Mouse (Mus musculus) embryo, embryonic 11.5 days (tissue): ENCODE results near the gene Cpe.
A peak's percentile ranks its signal among the peaks of the same experiment; 100 is the strongest.

Source experiments
- DNase-seq: peaks from one replicate; pipeline ENCODE4 v3.0.0-alpha.2; 2012; ENCODE audit warnings: low read depth, low spot score

The Cpe gene

DNA sequence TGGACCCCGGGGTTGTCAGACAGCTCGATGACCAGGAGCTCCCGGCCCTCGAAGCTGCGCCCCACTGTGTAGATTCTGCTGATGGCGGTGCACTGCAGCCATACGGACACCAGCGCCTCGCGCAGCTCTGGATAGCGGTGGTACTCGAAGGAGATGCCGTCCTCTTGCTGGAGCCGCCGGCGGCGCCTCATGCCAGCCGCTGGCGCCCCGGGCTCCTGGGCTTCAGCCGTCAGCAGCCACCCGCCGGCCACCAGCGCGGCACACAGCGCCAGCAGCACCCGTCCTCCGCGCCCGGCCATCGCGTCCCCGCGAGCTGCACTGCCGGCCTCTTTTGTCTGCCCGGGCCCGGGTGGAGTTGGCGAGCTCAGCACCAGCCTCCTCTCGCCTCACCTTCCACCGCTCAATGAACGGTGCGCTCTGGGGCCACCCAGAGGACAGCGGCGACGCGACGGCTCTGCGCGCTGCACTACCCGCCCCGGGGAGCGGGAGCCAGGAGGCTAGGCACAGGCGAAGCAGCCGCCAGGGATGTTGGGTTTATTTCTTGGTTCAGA is at the start of gene Cpe:
TSS of gene Cpe (minus strand) at position 404 of the 551 bp plus-strand sequence.
- DNase-seq = peak; percentile 78

- DNase-seq = no peak
Measured at GRCm38 (mm10) chr8:64740547-64741211, 47.8 kb upstream of the Cpe start.

DNA sequence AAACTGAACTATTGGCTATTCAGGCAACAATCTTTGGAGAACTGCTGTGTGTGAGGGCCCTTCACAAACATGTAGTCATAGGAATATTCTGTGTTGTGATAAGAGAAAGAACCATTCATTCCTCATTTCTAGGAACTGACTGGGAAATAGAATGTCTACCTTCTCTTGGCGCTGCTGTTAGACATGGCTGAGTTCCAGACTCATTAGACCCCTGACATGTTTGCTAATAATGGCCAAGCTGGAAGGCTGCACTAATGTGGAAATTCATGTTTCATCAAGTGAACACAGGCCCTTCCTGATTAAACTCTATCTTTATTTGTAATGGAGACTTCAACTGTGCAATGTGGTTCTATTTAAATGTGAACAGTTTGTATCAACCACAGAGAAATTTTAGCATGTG is 46.1 kb upstream of the Cpe start:
- DNase-seq = no peak

DNA sequence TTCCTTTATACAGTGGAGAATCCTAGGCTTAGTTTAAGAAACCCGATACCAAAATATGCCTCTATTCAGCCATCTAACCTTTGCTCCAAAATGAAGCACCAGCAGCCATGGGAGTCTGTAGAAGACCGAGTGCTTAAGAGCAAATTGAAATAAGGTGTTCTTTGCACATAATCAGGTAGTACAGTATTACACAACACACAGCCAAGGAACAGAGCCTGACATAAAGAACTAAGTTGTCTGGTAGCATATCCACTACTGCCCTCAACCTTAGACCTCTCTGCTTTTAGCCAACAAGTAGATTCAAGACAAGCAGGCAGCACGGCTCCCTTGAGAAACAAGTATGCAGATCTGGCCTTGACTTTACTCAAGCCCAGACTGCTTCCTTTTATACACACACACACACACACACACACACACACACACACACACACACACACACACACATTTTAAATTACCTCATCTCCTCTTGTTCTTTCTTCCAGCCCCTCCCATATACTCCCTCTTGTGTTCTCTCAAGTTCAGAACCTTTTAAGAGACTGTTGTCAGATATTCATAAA is 44.0 kb upstream of the Cpe start:
- DNase-seq = no peak

GRCm38 (mm10) chr8:64735161-64735560 is 42.3 kb upstream of the Cpe start:
- DNase-seq = no peak

GRCm38 (mm10) chr8:64733271-64733943 is 40.6 kb upstream of the Cpe start, which contains the start of gene Msmo1:
Gene Msmo1 (minus strand): TSS chr8:64733792.
- DNase-seq = peak; percentile 95

- DNase-seq = no peak
Measured at GRCm38 (mm10) chr8:64732596-64732995, 39.7 kb upstream of the Cpe start.

DNA sequence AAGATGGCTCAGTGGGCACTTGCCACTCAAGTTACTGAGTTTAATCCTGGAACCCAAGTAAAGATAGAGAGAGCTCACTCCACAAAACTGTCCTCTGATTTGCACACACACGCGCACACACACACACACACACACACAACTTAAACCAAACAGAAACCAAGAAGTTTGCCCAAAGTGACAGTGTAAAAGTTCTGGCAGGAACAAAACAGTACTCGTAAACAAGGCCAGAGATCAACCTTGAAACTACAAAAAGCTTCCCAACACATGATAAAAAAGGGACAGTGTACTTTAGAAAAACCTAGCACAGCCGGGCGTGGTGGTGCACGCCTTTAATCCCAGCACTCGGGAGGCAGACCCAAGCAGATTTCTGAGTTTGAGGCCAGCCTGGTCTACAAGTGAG is 35.3 kb upstream of the Cpe start:
- DNase-seq = no peak

- no peak for DNase-seq
Measured at GRCm38 (mm10) chr8:64726190-64726695, 33.4 kb upstream of the Cpe start.

- DNase-seq = no peak
Measured at GRCm38 (mm10) chr8:64723206-64723605, 30.4 kb upstream of the Cpe start.

- DNase-seq = no peak
Measured at GRCm38 (mm10) chr8:64717868-64718267, 25.0 kb upstream of the Cpe start.

GRCm38 (mm10) chr8:64712499-64712898 is 19.6 kb upstream of the Cpe start:
- DNase-seq = no peak

DNA sequence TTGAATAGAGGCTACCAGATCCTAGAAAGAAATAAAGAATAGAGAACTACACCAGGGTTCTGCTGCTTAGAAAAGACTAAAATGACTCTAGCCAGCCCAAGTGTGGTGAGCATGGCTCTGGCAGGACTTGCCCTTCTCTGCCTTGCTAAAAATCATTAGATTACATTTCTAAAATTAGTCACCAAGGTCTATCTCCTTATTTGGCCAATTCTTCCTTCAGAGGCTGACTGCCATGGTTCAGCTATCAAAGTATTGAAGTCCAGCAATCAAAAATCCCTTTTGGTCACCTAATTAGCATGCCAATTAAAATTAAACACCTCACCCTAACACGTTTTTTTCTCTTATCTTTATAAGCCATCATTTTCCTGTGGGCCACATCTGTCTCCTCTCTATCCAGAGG is 18.7 kb upstream of the Cpe start:
- DNase-seq = no peak

- no peak for DNase-seq
Measured at GRCm38 (mm10) chr8:64707481-64707880, 14.6 kb upstream of the Cpe start.

DNA sequence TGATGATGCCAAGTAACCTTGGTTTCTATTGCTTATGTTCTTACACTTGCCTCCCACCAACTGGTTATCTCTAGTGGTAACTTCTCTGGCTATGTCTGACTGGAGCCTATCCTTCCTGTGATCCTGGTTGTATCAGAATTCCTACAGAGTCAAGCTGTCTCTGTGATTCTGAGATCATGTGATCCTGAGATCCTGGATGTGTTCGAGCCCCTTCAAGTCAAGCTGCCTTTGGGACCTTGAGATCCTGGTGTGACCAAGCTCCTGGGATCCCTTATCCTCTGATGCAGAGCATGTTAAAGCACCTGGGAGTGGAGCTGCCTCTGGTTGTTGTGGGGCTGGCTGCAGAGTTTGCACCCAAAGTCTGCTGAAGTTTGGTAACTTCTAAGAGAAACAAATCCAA is 10.3 kb upstream of the Cpe start:
- no peak for DNase-seq

DNA sequence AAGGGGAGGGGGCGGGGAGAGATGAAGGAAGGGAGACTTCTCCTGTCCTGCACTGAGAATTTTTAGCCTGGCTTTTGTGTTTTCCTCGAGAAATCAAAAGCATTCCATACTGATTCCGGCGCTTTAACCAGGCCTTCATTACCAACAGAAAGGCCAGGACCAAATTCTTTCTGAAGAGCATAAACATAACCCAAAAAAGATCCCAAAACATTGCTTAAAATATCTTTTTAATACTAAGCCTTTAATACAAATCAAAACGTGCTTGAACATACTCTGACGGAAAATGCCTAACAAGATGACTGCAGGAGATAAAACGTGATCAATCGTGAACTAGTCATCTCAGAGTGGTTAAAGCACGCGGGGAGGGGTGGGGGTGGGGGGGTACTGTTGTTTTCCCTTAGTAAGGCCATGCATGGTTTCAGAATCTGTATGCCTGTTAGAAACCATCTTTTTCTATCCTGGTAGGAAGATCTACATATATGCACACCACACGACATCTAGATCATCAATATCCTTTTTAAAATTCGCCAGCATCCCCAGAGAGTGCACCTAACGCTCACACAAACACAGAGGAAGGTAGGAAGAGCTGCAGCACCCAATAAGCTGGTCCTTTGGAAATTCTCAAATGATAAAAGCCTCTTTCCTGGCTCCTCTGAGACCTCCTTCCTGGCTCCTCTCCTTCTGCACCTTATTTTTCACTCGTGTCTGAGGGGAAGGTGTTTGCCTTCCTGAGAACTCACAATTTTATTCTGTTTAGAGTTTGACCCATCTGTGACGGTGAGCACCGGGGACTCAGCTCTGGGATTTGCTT is 1.1 kb downstream of the Cpe start:
- DNase-seq = no peak

DNA sequence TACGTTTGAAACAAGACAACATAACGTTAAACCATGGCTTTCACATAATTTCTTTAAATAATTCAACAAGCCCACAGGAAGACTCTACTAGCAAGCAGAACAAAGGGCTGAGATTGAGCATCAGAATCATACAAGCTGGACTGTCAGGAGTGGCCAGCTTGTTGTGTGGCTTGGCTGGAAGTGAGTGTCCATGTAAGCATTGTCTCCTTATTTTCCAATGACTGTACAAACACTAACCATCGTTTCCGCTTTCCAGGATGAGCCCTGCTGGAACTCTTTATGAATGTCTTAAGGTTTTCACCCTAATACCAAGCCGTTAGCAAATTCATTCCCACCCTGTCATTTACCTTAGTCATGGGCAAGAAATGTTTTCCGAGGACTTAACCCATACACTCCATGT is 2.0 kb downstream of the Cpe start:
- no peak for DNase-seq

DNA sequence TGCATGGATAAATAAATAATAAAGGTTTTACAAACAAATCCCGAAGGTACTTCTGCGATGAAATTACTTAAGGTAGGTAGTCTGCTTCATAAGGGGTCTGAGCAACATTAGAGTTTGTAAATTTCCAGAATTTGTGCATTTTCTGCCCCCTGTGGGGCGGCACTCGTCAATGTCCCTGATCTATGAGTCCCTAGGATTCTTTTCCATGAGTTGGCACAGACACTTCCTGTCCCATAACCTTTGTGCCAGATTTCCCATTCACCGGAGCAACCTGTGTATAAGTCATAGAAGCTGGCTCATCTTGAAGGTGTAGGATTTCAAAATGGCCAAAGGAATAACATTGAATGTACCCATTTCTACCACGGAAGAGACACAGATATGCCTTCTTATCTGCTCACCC is 2.5 kb downstream of the Cpe start:
- DNase-seq = no peak

- no peak for DNase-seq
Measured at GRCm38 (mm10) chr8:64688741-64689140, 4.1 kb downstream of the Cpe start.

- DNase-seq = no peak
Measured at GRCm38 (mm10) chr8:64688161-64688560, 4.7 kb downstream of the Cpe start.

DNA sequence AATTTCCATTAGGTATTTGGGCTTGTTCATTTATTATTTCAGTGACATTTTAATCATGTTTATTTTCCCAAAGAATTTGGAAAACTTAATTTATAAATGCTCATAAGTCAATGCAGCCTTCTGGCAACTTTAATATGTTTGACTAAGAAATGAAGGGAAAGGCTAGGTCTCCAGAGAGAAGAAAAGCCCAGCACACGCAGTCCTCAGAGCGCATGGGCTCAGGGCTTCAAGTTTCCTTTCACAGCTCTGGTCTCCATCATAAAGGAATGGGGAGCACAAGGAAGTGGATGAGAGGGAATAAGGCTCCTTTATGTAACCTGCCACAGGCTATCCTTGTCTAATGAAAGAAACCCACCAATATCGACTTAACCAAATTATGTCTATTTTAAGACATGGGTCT is 10.4 kb downstream of the Cpe start:
- no peak for DNase-seq

DNA sequence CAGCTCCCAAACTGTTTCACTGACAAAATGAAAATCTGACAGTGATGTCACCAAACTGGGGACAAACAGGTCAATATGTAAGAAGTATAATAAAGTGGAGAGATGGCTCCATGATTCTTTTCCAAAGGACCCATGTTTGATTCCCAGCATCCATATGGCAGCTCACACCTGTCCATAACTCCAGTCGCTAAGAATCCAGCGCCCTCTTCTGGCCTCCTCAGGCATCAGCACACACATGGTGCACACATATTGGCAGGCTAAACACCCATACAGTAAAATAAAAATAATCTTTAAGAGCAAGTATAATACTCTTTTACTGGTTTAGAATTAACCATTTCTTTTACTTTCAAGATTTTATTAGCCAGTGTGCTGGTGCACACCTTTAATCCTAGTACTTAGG is 16.5 kb downstream of the Cpe start:
- DNase-seq = no peak
